9 mouse cellular contexts compared by ENCODE assay signal in the genomic region with DNA sequence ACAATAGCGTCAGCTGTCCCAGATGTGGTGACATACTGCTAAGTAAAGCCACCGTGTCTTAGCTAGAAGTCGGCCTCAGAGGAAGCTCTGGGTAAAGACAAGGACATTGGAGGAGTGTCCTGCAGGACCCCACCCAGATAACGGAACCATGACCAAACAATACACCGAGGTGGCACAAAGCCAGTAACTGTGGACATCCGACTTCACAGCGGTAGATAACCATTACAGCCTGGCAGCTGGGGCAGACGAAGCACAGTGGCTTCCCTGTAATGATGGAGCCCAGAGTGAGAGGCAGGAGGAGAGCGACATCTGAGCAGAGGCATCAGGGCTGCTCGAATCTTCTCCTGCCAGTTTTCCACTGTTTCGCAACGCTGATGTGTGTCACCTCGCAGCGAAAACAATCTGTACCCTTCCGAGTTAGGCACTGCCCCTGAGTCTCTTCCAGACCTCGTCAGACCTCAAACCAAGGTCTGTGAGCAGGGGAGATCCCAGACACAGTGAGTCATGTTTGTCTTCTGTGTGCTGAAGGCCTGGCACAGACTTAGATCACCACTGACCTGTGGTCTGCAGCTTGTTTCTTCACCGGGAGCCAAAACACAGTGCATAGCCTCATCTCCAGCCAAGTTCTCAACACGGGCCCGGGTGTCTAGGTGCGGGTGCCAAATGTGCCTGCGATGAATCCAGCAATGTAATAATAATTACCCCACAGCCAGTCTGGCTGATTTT.
DNase-seq lines count a peak whose midpoint lies in the region; ATAC-seq lines count a peak whose summit lies in the region.
"Had no signal": no experiment of that assay in that cellular context is flagged by ENCODE, and none has a peak within 500 bp of the region (broad histone marks: within the 10 kb centered on the region; RNA-seq: fewer than 3 reads in every experiment).

No protein-coding gene starts in this region.

- no peak overlapping the region for H3K9ac ChIP-seq in neural tube, embryonic 13.5 days
- no peak overlapping the region for H3K9ac ChIP-seq in midbrain, embryonic 13.5 days (replicated peaks)
- H3K9ac ChIP-seq: liver, embryonic 13.5 days had no signal

- peak; percentile 54 for ATAC-seq in neural tube, embryonic 13.5 days (ENCODE audit: low read depth)
- no peak for ATAC-seq in midbrain, embryonic 13.5 days

- H3K4me1 ChIP-seq in neural tube, embryonic 13.5 days (replicated peaks): peaks cover 28% of the 10 kb centered on the region
- peaks cover 6% of the 10 kb centered on the region for H3K4me1 ChIP-seq in midbrain, embryonic 13.5 days (replicated peaks)

- H3K9me3 ChIP-seq in neural tube, embryonic 13.5 days: no peaks in the 10 kb centered on the region
- H3K9me3 ChIP-seq in midbrain, embryonic 13.5 days: no peaks in the 10 kb centered on the region
- H3K9me3 ChIP-seq: liver, embryonic 13.5 days had no signal

- no peaks in the 10 kb centered on the region for H3K36me3 ChIP-seq in neural tube, embryonic 13.5 days
- H3K36me3 ChIP-seq in midbrain, embryonic 13.5 days: no peaks in the 10 kb centered on the region
- H3K36me3 ChIP-seq: liver, embryonic 13.5 days had no signal

- H3K4me2 ChIP-seq in neural tube, embryonic 13.5 days: no peak overlapping the region
- no peak overlapping the region for H3K4me2 ChIP-seq in midbrain, embryonic 13.5 days (replicated peaks)
- H3K4me2 ChIP-seq: liver, embryonic 13.5 days had no signal

- no peaks in the 10 kb centered on the region for H3K27me3 ChIP-seq in neural tube, embryonic 13.5 days
- H3K27me3 ChIP-seq in midbrain, embryonic 13.5 days: no peaks in the 10 kb centered on the region
- H3K27me3 ChIP-seq: liver, embryonic 13.5 days had no signal

- H3K4me3 ChIP-seq in neural tube, embryonic 13.5 days: no peak overlapping the region
- H3K4me3 ChIP-seq in midbrain, embryonic 13.5 days (replicated peaks): no peak overlapping the region
- H3K4me3 ChIP-seq: liver, embryonic 13.5 days had no signal

- 63% methylated on average over 21 of the region's 21 CpGs for WGBS in neural tube, embryonic 13.5 days
- WGBS in midbrain, embryonic 13.5 days: 86% methylated on average over 21 of the region's 21 CpGs

- no peak overlapping the region for H3K27ac ChIP-seq in neural tube, embryonic 13.5 days (replicated peaks)
- H3K27ac ChIP-seq in midbrain, embryonic 13.5 days: no peak overlapping the region
- H3K27ac ChIP-seq: liver, embryonic 13.5 days had no signal

- DNase-seq in neural tube, embryonic 10.5 days (ENCODE audit: extremely low spot score, low spot score): no peak
- DNase-seq in cerebellum, adult 11-12 months: peak; percentile 60
- peak; percentile 21 to 52 for DNase-seq in gastrocnemius, postnatal 36 days
- peak; percentile 24 to 51 for DNase-seq in layer of hippocampus, postnatal 14 days (ENCODE audit: low spot score in 2 of 2)
- peak; percentile 38 for DNase-seq in skeletal muscle tissue, adult 2 months (ENCODE audit: low read depth, low spot score)
- DNase-seq in embryo, embryonic 10.5 days (ENCODE audit: low spot score): no peak
- DNase-seq: liver, embryonic 13.5 days had no signal

- intact Hi-C loops in gastrocnemius, postnatal 36 days (cut with DNase I): no loop called here

Comparison
In these comparisons a context has a peak if more than half of its experiments do, and no peak if none do; other contexts are left out.
1. DNase-seq: peak in cerebellum, adult 11-12 months (single experiment), gastrocnemius, postnatal 36 days (2 of 2), layer of hippocampus, postnatal 14 days (2 of 2) and skeletal muscle tissue, adult 2 months (single experiment); none in neural tube, embryonic 10.5 days (single experiment) and embryo, embryonic 10.5 days (single experiment).